Mouse (Mus musculus): ENCODE results near the gene Itpr2.

DNA sequence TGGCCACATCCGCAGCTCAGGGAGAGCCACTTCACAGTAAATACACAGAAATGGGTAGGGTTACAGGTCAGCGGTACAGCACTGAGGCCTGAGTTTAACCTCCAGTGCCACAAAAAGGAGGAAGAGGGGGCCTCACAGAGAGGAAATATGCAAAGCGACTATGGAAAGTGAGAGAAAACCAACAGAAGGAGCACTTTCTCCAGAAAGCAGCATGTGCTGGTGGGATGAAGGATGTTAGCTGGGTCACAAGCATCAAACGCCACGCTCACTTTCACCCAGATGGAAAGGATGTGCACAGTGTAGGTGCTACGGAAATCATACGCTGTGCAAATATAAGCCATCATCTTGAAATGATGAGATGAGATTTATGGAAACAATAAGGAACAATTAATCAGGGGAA, 28.3 kb upstream of the Itpr2 start:
- TF ChIP-seq TAL1 (IDR thresholded peaks at IDR 0.05; ENCODE audit: low read length) (no peak), GATA1 (IDR thresholded peaks at IDR 0.05; ENCODE audit: low read length) (no peak)
